Mouse (Mus musculus) embryonic facial prominence, embryonic 14.5 days (tissue): Measurements from ENCODE around the gene Calhm4. TPM values are rescaled to one million over a fixed set of nuclear protein-coding genes. Genes with fewer than 3 reads are reported as not detected.
"Not testable (repeated sequence)": the region's sequence is repeated elsewhere in the genome, so short reads cannot be mapped to it uniquely, and the experiment has no call there.

Experiments
- ATAC-seq: fragments of 200-750 bp; cut with Nextera tagmentation; 2 replicates; pipeline ENCODE4 v1.8.0; 2017; ENCODE audit warnings: low read depth, moderate number of reproducible peaks, moderate TSS enrichment
- DNase-seq: peaks from one replicate; pipeline ENCODE4 v3.0.0-alpha.2; 2015; ENCODE audit warnings: low spot score
- H3K27ac ChIP-seq: fragments of 300-500 bp; sonication (generic); replicated peaks from 2 replicates; pipeline ENCODE4 v1.5.1; 2014; ENCODE audit warnings: low read depth, mild to moderate bottlenecking, low read length, moderate library complexity
- H3K27me3 ChIP-seq: fragments of 300-500 bp; sonication (generic); replicated peaks from 2 replicates; pipeline ENCODE4 v1.6.1; 2014; ENCODE audit warnings: low read length; ENCODE audit not compliant: control insufficient read depth, insufficient read depth
- H3K36me3 ChIP-seq: fragments of 300-500 bp; sonication (generic); 2 replicates; pipeline ENCODE4 v1.6.1; 2014; ENCODE audit warnings: low read length, mixed read lengths; ENCODE audit not compliant: control insufficient read depth, insufficient read depth
- H3K4me1 ChIP-seq: fragments of 300-500 bp; sonication (generic); 2 replicates; pipeline ENCODE4 v1.6.1; 2014; ENCODE audit warnings: antibody characterized with exemption, low read length; ENCODE audit not compliant: control insufficient read depth, insufficient read depth
- H3K4me2 ChIP-seq: fragments of 300-500 bp; sonication (generic); 2 replicates; pipeline ENCODE4 v1.6.1; 2014; ENCODE audit warnings: low read depth, mild to moderate bottlenecking, low read length, moderate library complexity, mixed read lengths
- H3K4me3 ChIP-seq: fragments of 300-500 bp; sonication (generic); 2 replicates; pipeline ENCODE4 v1.5.1; 2014; ENCODE audit warnings: low read depth, mild to moderate bottlenecking, low read length
- H3K9ac ChIP-seq: fragments of 300-500 bp; sonication (generic); 2 replicates; pipeline ENCODE4 v1.6.1; 2014; ENCODE audit warnings: low read depth, mild to moderate bottlenecking, low read length, moderate library complexity, mixed read lengths
- H3K9me3 ChIP-seq: fragments of 300-500 bp; sonication (generic); 2 replicates; pipeline ENCODE4 v1.6.1; 2016; ENCODE audit warnings: low read length; ENCODE audit not compliant: control insufficient read depth
- WGBS: fragments of 180-500 bp; shearing (Covaris S2); extraction: QIAGEN DNeasy Blood & Tissue Kit; methylation state at CpG from one replicate; pipeline ENCODE4 v1.1.7; 2014; 5-methylcytosine and 5-hydroxymethylcytosine counted together
- polyA plus RNA-seq: library from polyadenylated mRNA; unstranded; fragments of >200 nt; fragmentation: Nextera tagmentation; extraction: Ambion mirVana; gene quantifications from 2 replicates; pipeline ENCODE4 v1.2.1, GENCODE M21; 2014

Calhm4 gene
- polyA plus RNA-seq, 1 experiment from 2014 or later: 0.18 TPM

- H3K9me3 ChIP-seq: no peaks in the 10 kb centered on the region
- peak overlapping the region; percentile 83 for H3K9ac ChIP-seq
- H3K4me2 ChIP-seq: peak overlapping the region; percentile 76
- peaks cover 8% of the 10 kb centered on the region for H3K4me1 ChIP-seq
- peak overlapping the region; percentile 75 for H3K4me3 ChIP-seq
- no peaks in the 10 kb centered on the region for H3K36me3 ChIP-seq
- peak; percentile 56 for DNase-seq
- no peak for ATAC-seq
- no peaks in the 10 kb centered on the region for H3K27me3 ChIP-seq
- H3K27ac ChIP-seq: peak overlapping the region; percentile 92
- 0% methylated on average over 20 of the region's 21 CpGs for WGBS
Observed at GRCm38 (mm10) chr10:34018746-34019301, 25.3 kb downstream of the Calhm4 start.

- H3K27ac ChIP-seq: no peak overlapping the region
- no peak overlapping the region for H3K4me2 ChIP-seq
- DNase-seq (no peak), ATAC-seq (no peak)
- no peaks in the 10 kb centered on the region for H3K9me3 ChIP-seq
- 0 out of 2 replicates have a peak, but pooled peaks cover 15% of the 10 kb centered on the region for H3K36me3 ChIP-seq
- H3K9ac ChIP-seq: no peak overlapping the region
- peaks cover 3% of the 10 kb centered on the region; the same call in 1 of the 2 replicates for H3K4me1 ChIP-seq
- H3K4me3 ChIP-seq: no peak overlapping the region
- 67% methylated on average over 2 of the region's 2 CpGs for WGBS
- H3K27me3 ChIP-seq: no peaks in the 10 kb centered on the region
Observed at GRCm38 (mm10) chr10:34013241-34013640, 30.9 kb downstream of the Calhm4 start.

GRCm38 (mm10) chr10:34012581-34012980 is 31.5 kb downstream of the Calhm4 start:
- Histone ChIP-seq H3K27ac (no peak overlapping the region), H3K27me3 (no peaks in the 10 kb centered on the region), H3K4me1 (no peaks in the 10 kb centered on the region), H3K9ac (no peak overlapping the region), H3K9me3 (no peaks in the 10 kb centered on the region), H3K4me2 (no peak overlapping the region), H3K36me3 (0 out of 2 replicates have a peak, but pooled peaks cover 20% of the 10 kb centered on the region), H3K4me3 (no peak overlapping the region)
- DNase-seq (no peak), ATAC-seq (no peak)
- WGBS: 95% methylated on average over 4 of the region's 4 CpGs

- Histone ChIP-seq H3K27ac (no peak overlapping the region), H3K4me1 (no peaks in the 10 kb centered on the region), H3K9me3 (no peaks in the 10 kb centered on the region), H3K36me3 (peaks cover 81% of the 10 kb centered on the region), H3K4me3 (no peak overlapping the region), H3K27me3 (no peaks in the 10 kb centered on the region), H3K4me2 (no peak overlapping the region), H3K9ac (no peak overlapping the region)
- DNase-seq (no peak), ATAC-seq (no peak)
Observed at GRCm38 (mm10) chr10:33998397-33998796, 45.7 kb downstream of the Calhm4 start.

- not testable (repeated sequence) for H3K27ac ChIP-seq, DNase-seq, ATAC-seq, H3K4me1 ChIP-seq, H3K4me2 ChIP-seq, H3K4me3 ChIP-seq, H3K9me3 ChIP-seq, H3K27me3 ChIP-seq, H3K9ac ChIP-seq
- peaks cover 81% of the 10 kb centered on the region for H3K36me3 ChIP-seq
- 92% methylated on average over 6 of the region's 8 CpGs for WGBS
Observed at GRCm38 (mm10) chr10:33996686-33997085, 47.4 kb downstream of the Calhm4 start.

Other genes with a start within 250 kb of the Calhm4 start
- not detected in 2 replicates for gene Sult3a1, start 186.6 kb downstream of the Calhm4 start, polyA plus RNA-seq
- gene Rsph4a, start 139.2 kb downstream of the Calhm4 start, polyA plus RNA-seq: 0.52 and 1.3 TPM in 2 replicates
- 19.3 and 20.3 TPM in 2 replicates for gene Zup1, start 93.0 kb downstream of the Calhm4 start, polyA plus RNA-seq
- gene Rwdd1, start 24.7 kb downstream of the Calhm4 start, polyA plus RNA-seq: 138 and 141 TPM in 2 replicates
- gene Trappc3l, start 6.7 kb downstream of the Calhm4 start, polyA plus RNA-seq: 0.89 TPM in 1 of 2 replicates, not detected in the other
- 1.4 TPM in 2 replicates for gene Calhm5, start 52.2 kb upstream of the Calhm4 start, polyA plus RNA-seq
- 0.88 and 1.1 TPM in 2 replicates for gene Calhm6, start 83.7 kb upstream of the Calhm4 start, polyA plus RNA-seq
- gene Dse, start 163.4 kb upstream of the Calhm4 start, polyA plus RNA-seq: 46.7 and 49.6 TPM in 2 replicates
- gene Tspyl1, start 237.9 kb upstream of the Calhm4 start, polyA plus RNA-seq: 43.8 and 45.7 TPM in 2 replicates